Mouse (Mus musculus) embryonic facial prominence, embryonic 12.5 days (tissue): Measurements from ENCODE around the gene Gstcd. TPM values are rescaled to one million over a fixed set of nuclear protein-coding genes. Genes with fewer than 3 reads are reported as not detected.

Experiments used
- ATAC-seq: fragments of 200-750 bp; cut with Nextera tagmentation; 2 replicates; pipeline ENCODE4 v1.8.0; 2017; ENCODE audit not compliant: insufficient number of reproducible peaks, insufficient read depth, low FRiP score, low TSS enrichment
- H3K27ac ChIP-seq: fragments of 300-500 bp; sonication (generic); 2 replicates; pipeline ENCODE4 v1.5.1; 2016; ENCODE audit warnings: mild to moderate bottlenecking
- H3K27me3 ChIP-seq: fragments of 300-500 bp; sonication (generic); 2 replicates; pipeline ENCODE4 v1.6.1; 2016; ENCODE audit warnings: mild to moderate bottlenecking, moderate library complexity
- H3K36me3 ChIP-seq: fragments of 300-500 bp; sonication (generic); 2 replicates; pipeline ENCODE4 v1.6.1; 2016; ENCODE audit warnings: mild to moderate bottlenecking
- H3K4me1 ChIP-seq: fragments of 300-500 bp; sonication (generic); 2 replicates; pipeline ENCODE4 v1.6.1; 2016
- H3K4me2 ChIP-seq: fragments of 300-500 bp; sonication (generic); replicated peaks from 2 replicates; pipeline ENCODE4 v1.6.1; 2016; ENCODE audit warnings: mild to moderate bottlenecking, moderate library complexity
- H3K4me3 ChIP-seq: fragments of 300-500 bp; sonication (generic); 2 replicates; pipeline ENCODE4 v1.5.1; 2016; ENCODE audit warnings: mild to moderate bottlenecking
- H3K9ac ChIP-seq: fragments of 300-500 bp; sonication (generic); 2 replicates; pipeline ENCODE4 v1.6.1; 2016; ENCODE audit warnings: mild to moderate bottlenecking, moderate library complexity
- H3K9me3 ChIP-seq: fragments of 300-500 bp; sonication (generic); 2 replicates; pipeline ENCODE4 v1.6.1; 2016; ENCODE audit warnings: mild to moderate bottlenecking, moderate library complexity
- WGBS: fragments of 180-500 bp; shearing (Covaris S2); methylation state at CpG from one replicate; pipeline ENCODE4 v1.1.7; 2016; 5-methylcytosine and 5-hydroxymethylcytosine counted together
- polyA plus RNA-seq: library from polyadenylated mRNA; unstranded; fragments of >200 nt; fragmentation: Nextera tagmentation; extraction: Ambion mirVana; gene quantifications from 2 replicates; pipeline ENCODE4 v1.2.1, GENCODE M21; 2016

The Gstcd gene
- polyA plus RNA-seq, 1 experiment from 2014 or later, result 8.5 TPM

- Histone ChIP-seq H3K4me3 (no peak overlapping the region), H3K4me2 (no peak overlapping the region), H3K9ac (no peak overlapping the region), H3K4me1 (no peaks in the 10 kb centered on the region), H3K36me3 (no peaks in the 10 kb centered on the region), H3K27ac (no peak overlapping the region), H3K9me3 (no peaks in the 10 kb centered on the region), H3K27me3 (no peaks in the 10 kb centered on the region)
- no peak for ATAC-seq
- WGBS, result 90% methylated on average over 7 of the region's 7 CpGs
Measured at GRCm38 (mm10) chr3:132962631-132963361, 129.0 kb downstream of the Gstcd start.

- peak overlapping the region; percentile 65 for H3K4me3 ChIP-seq
- H3K27me3 ChIP-seq, result peaks cover 19% of the 10 kb centered on the region
- no peak for ATAC-seq
- peak overlapping the region; percentile 93 for H3K4me2 ChIP-seq
- no peaks in the 10 kb centered on the region for H3K9me3 ChIP-seq
- no peaks in the 10 kb centered on the region for H3K36me3 ChIP-seq
- peaks cover 11% of the 10 kb centered on the region for H3K4me1 ChIP-seq
- peak overlapping the region; percentile 59 for H3K9ac ChIP-seq
- 2% methylated on average over 7 of the region's 7 CpGs for WGBS
- no peak overlapping the region for H3K27ac ChIP-seq
Measured at GRCm38 (mm10) chr3:132950529-132950880, 141.3 kb downstream of the Gstcd start.

GRCm38 (mm10) chr3:132949791-132950528, 141.9 kb downstream of the Gstcd start, which contains the start of gene Npnt:
Gene Npnt (minus strand): TSS chr3:132950291.
- peak within 1 kb of the TSS; percentile 93 for H3K4me2 ChIP-seq
- under 1% methylated on average over 60 of the region's 82 CpGs for WGBS
- H3K27ac ChIP-seq, result no peak within 1 kb of the TSS
- H3K4me3 ChIP-seq, result peak within 1 kb of the TSS; percentile 65
- peaks cover 16% of the 10 kb centered on the region for H3K4me1 ChIP-seq
- peak; percentile 71 for ATAC-seq
- no peaks in the 10 kb centered on the region for H3K9me3 ChIP-seq
- peaks cover 19% of the 10 kb centered on the region for H3K27me3 ChIP-seq
- peak within 1 kb of the TSS; percentile 59 for H3K9ac ChIP-seq
- H3K36me3 ChIP-seq, result no peaks in the 10 kb centered on the region

GRCm38 (mm10) chr3:132949380-132949790, 142.4 kb downstream of the Gstcd start:
- peak overlapping the region; percentile 59 for H3K9ac ChIP-seq
- no peaks in the 10 kb centered on the region for H3K9me3 ChIP-seq
- no peaks in the 10 kb centered on the region for H3K36me3 ChIP-seq
- peak; percentile 75; the same call in 1 of the 2 replicates for ATAC-seq
- H3K4me2 ChIP-seq, result peak overlapping the region; percentile 93
- no peak overlapping the region for H3K27ac ChIP-seq
- peaks cover 22% of the 10 kb centered on the region for H3K4me1 ChIP-seq
- peaks cover 19% of the 10 kb centered on the region for H3K27me3 ChIP-seq
- peak overlapping the region; percentile 65 for H3K4me3 ChIP-seq
- under 1% methylated on average over 23 of the region's 26 CpGs for WGBS

GRCm38 (mm10) chr3:132948298-132948795, 143.5 kb downstream of the Gstcd start:
- H3K4me2 ChIP-seq, result peak overlapping the region; percentile 93
- 0 out of 2 replicates have a peak overlapping the region, but pooled peaks have one; percentile 65 for H3K4me3 ChIP-seq
- 16% methylated on average over 7 of the region's 7 CpGs for WGBS

GRCm38 (mm10) chr3:132946086-132946485, 145.7 kb downstream of the Gstcd start:
- H3K27me3 ChIP-seq, result peaks cover 14% of the 10 kb centered on the region; the same call in 1 of the 2 replicates
- no peaks in the 10 kb centered on the region for H3K36me3 ChIP-seq
- no peaks in the 10 kb centered on the region for H3K9me3 ChIP-seq
- peaks cover 28% of the 10 kb centered on the region for H3K4me1 ChIP-seq
- H3K27ac ChIP-seq, result no peak overlapping the region
- no peak overlapping the region for H3K4me3 ChIP-seq
- H3K4me2 ChIP-seq, result no peak overlapping the region
- 89% methylated on average over 5 of the region's 5 CpGs for WGBS
- H3K9ac ChIP-seq, result no peak overlapping the region
- ATAC-seq, result no peak

More at GRCm38 (mm10) chr3:132948298-132948795, 143.5 kb downstream of the Gstcd start:
- Histone ChIP-seq H3K36me3 (no peaks in the 10 kb centered on the region), H3K27ac (no peak overlapping the region), H3K9me3 (no peaks in the 10 kb centered on the region), H3K27me3 (peaks cover 19% of the 10 kb centered on the region), H3K4me1 (peaks cover 28% of the 10 kb centered on the region), H3K9ac (no peak overlapping the region)
- ATAC-seq, result no peak

GRCm38 (mm10) chr3:132945669-132946068, 146.2 kb downstream of the Gstcd start:
- WGBS, result 73% methylated on average over 7 of the region's 7 CpGs
- H3K9ac ChIP-seq, result no peak overlapping the region
- no peak overlapping the region for H3K4me2 ChIP-seq
- ATAC-seq, result no peak
- H3K27me3 ChIP-seq, result peaks cover 14% of the 10 kb centered on the region; the same call in 1 of the 2 replicates
- H3K27ac ChIP-seq, result no peak overlapping the region
- peaks cover 28% of the 10 kb centered on the region for H3K4me1 ChIP-seq
- no peaks in the 10 kb centered on the region for H3K9me3 ChIP-seq
- no peak overlapping the region for H3K4me3 ChIP-seq
- H3K36me3 ChIP-seq, result no peaks in the 10 kb centered on the region

GRCm38 (mm10) chr3:132944609-132945008, 147.2 kb downstream of the Gstcd start:
- no peak overlapping the region for H3K4me3 ChIP-seq
- H3K4me2 ChIP-seq, result no peak overlapping the region
- no peaks in the 10 kb centered on the region; the same call in 1 of the 2 replicates for H3K36me3 ChIP-seq
- H3K27me3 ChIP-seq, result peaks cover 13% of the 10 kb centered on the region; the same call in 1 of the 2 replicates
- peaks cover 28% of the 10 kb centered on the region for H3K4me1 ChIP-seq
- no peaks in the 10 kb centered on the region for H3K9me3 ChIP-seq
- 21% methylated on average over 3 of the region's 3 CpGs for WGBS
- no peak for ATAC-seq
- no peak overlapping the region for H3K9ac ChIP-seq
- no peak overlapping the region for H3K27ac ChIP-seq

- Histone ChIP-seq H3K4me3 (no peak overlapping the region), H3K36me3 (no peaks in the 10 kb centered on the region; the same call in 1 of the 2 replicates), H3K4me2 (no peak overlapping the region), H3K9me3 (no peaks in the 10 kb centered on the region), H3K27ac (no peak overlapping the region), H3K27me3 (peaks cover 9% of the 10 kb centered on the region; the same call in 1 of the 2 replicates), H3K4me1 (peaks cover 23% of the 10 kb centered on the region), H3K9ac (no peak overlapping the region)
- ATAC-seq, result no peak
- 16% methylated on average over 7 of the region's 7 CpGs for WGBS
Measured at GRCm38 (mm10) chr3:132944193-132944592, 147.6 kb downstream of the Gstcd start.

GRCm38 (mm10) chr3:132942778-132943177, 149.1 kb downstream of the Gstcd start:
- no peak overlapping the region for H3K27ac ChIP-seq
- H3K4me1 ChIP-seq, result peaks cover 16% of the 10 kb centered on the region
- no peaks in the 10 kb centered on the region; the same call in 1 of the 2 replicates for H3K36me3 ChIP-seq
- no peak overlapping the region for H3K9ac ChIP-seq
- 86% methylated on average over 6 of the region's 6 CpGs for WGBS
- H3K4me2 ChIP-seq, result no peak overlapping the region
- H3K4me3 ChIP-seq, result no peak overlapping the region
- no peak for ATAC-seq
- H3K27me3 ChIP-seq, result peaks cover 6% of the 10 kb centered on the region; the same call in 1 of the 2 replicates
- no peaks in the 10 kb centered on the region for H3K9me3 ChIP-seq

GRCm38 (mm10) chr3:132940181-132940990, 151.4 kb downstream of the Gstcd start:
- WGBS, result 87% methylated on average over 10 of the region's 10 CpGs

More at GRCm38 (mm10) chr3:132940181-132940990, 151.4 kb downstream of the Gstcd start:
- no peaks in the 10 kb centered on the region for H3K9me3 ChIP-seq
- peaks cover 16% of the 10 kb centered on the region for H3K4me1 ChIP-seq
- no peak overlapping the region for H3K4me3 ChIP-seq
- no peak for ATAC-seq
- H3K9ac ChIP-seq, result no peak overlapping the region
- H3K36me3 ChIP-seq, result no peaks in the 10 kb centered on the region; the same call in 1 of the 2 replicates
- no peak overlapping the region for H3K27ac ChIP-seq
- no peak overlapping the region for H3K4me2 ChIP-seq
- no peaks in the 10 kb centered on the region for H3K27me3 ChIP-seq
